Mouse (Mus musculus) adrenal gland (tissue): Measurements from ENCODE around the gene Pate2.

Experiments used
- intact Hi-C: fragments of 180-260 bp; cut with DNase I; formaldehyde crosslinking; loops from one replicate; pipeline ENCODE4 v1.15.1; 2025

Gene Pate2

GRCm38 (mm10) chr9:35691924-35692323 lies 121.8 kb downstream of the Pate2 start:
- intact Hi-C loops = no loop called here

- intact Hi-C loops = no loop called here
These were observed 137.2 kb downstream of the Pate2 start for GRCm38 (mm10) chr9:35707265-35707664.
